In genomic region chr1:165396401-165396805, GRCm38 (mm10) we compare ENCODE assay signal across 16 mouse cellular contexts.
DNase-seq lines count a peak whose midpoint lies in the region; ATAC-seq and TF ChIP-seq lines count a peak whose summit lies in the region.
"Had no signal": no experiment of that assay in that cellular context is flagged by ENCODE, and none has a peak within 500 bp of the region (broad histone marks: within the 10 kb centered on the region; RNA-seq: fewer than 3 reads in every experiment).

No protein-coding gene starts in this region.

- intact Hi-C loops in heart, adult 2 months (cut with DNase I) = loop anchor here (10.0 kb wide), 1 partner anchor 178 kb away; no protein-coding TSS in a partner anchor

- TF ChIP-seq CTCF in heart, adult 2 months (IDR thresholded peaks at IDR 0.05) = peak; percentile 45
- TF ChIP-seq CTCF in stomach, postnatal 0 days (IDR thresholded peaks at IDR 0.05; ENCODE audit: low read depth) = peak; percentile 31; the same call in 1 of the 2 replicates

- TF ChIP-seq POLR2A in heart, adult 2 months (IDR thresholded peaks at IDR 0.05; ENCODE audit: insufficient read depth, low read depth, low read length) = no peak

- H3K27ac ChIP-seq in heart, adult 2 months = no peak overlapping the region
- peak overlapping the region; percentile 89 for H3K27ac ChIP-seq in liver, embryonic 11.5 days (ENCODE audit: low read depth, low read length)
- H3K27ac ChIP-seq in stomach, postnatal 0 days (replicated peaks) = no peak overlapping the region
- H3K27ac ChIP-seq in hindbrain, embryonic 10.5 days = no peak overlapping the region
- H3K27ac ChIP-seq: midbrain, embryonic 12.5 days had no signal

- WGBS in heart, adult 2 months = 92% methylated on average over 2 of the region's 2 CpGs
- 73% methylated on average over 2 of the region's 2 CpGs for WGBS in liver, embryonic 11.5 days
- 95% methylated on average over 2 of the region's 2 CpGs for WGBS in stomach, postnatal 0 days
- 85% methylated on average over 2 of the region's 2 CpGs for WGBS in hindbrain, embryonic 10.5 days

- H3K4me2 ChIP-seq in liver, embryonic 11.5 days = peak overlapping the region; percentile 31; the same call in 1 of the 2 replicates
- H3K4me2 ChIP-seq in stomach, postnatal 0 days (replicated peaks; ENCODE audit: low read depth) = no peak overlapping the region
- H3K4me2 ChIP-seq: midbrain, embryonic 12.5 days had no signal

- TF ChIP-seq EP300 in heart, adult 2 months (IDR thresholded peaks at IDR 0.05; ENCODE audit: insufficient read depth, low read depth, low read length) = no peak
- no peak for TF ChIP-seq EP300 in stomach, postnatal 0 days (optimal IDR thresholded peaks at IDR 0.05)

- ATAC-seq in liver, embryonic 11.5 days (replicated peaks; ENCODE audit: low FRiP score) = peak; percentile 75
- ATAC-seq in stomach, postnatal 0 days (ENCODE audit: low FRiP score, low TSS enrichment) = no peak
- ATAC-seq in inflammation-experienced regulatory T-cells, adult 6 months = no peak

- no peak for DNase-seq in heart, adult 2 months
- no peak for DNase-seq in heart, adult 11 months
- peak; percentile 20 for DNase-seq in spleen, adult 12 weeks (ENCODE audit: low spot score)
- no peak for DNase-seq in spleen, postnatal 36 days (ENCODE audit: low spot score in 2 of 2)
- DNase-seq in liver, embryonic 11.5 days (ENCODE audit: low spot score) = no peak
- DNase-seq in stomach, postnatal 0 days (ENCODE audit: low spot score) = no peak
- DNase-seq in hindbrain, embryonic 10.5 days (ENCODE audit: low spot score) = no peak
- DNase-seq: cerebellum, adult 8-10 months; heart, adult 18-20 months; heart, postnatal 36 days; kidney, postnatal 14 days; left cerebral cortex, postnatal 4 days; lung, postnatal 10 days; thymus, postnatal 36 days had no signal

- no peaks in the 10 kb centered on the region for H3K27me3 ChIP-seq in heart, adult 2 months (ENCODE audit: control insufficient read depth, insufficient read depth, low read length)
- H3K27me3 ChIP-seq in liver, embryonic 11.5 days (replicated peaks; ENCODE audit: control insufficient read depth, insufficient read depth, low read length) = no peaks in the 10 kb centered on the region
- no peaks in the 10 kb centered on the region for H3K27me3 ChIP-seq in stomach, postnatal 0 days (ENCODE audit: control insufficient read depth, insufficient read depth, low read length)
- H3K27me3 ChIP-seq in hindbrain, embryonic 10.5 days (ENCODE audit: insufficient read depth, poor library complexity, severe bottlenecking) = no peaks in the 10 kb centered on the region
- H3K27me3 ChIP-seq: midbrain, embryonic 12.5 days had no signal

- H3K36me3 ChIP-seq in heart, adult 2 months (ENCODE audit: control insufficient read depth, insufficient read depth, low read length) = peaks cover 1% of the 10 kb centered on the region; the same call in 1 of the 2 replicates
- H3K36me3 ChIP-seq in liver, embryonic 11.5 days (ENCODE audit: control insufficient read depth, insufficient read depth, low read length) = no peaks in the 10 kb centered on the region
- no peaks in the 10 kb centered on the region for H3K36me3 ChIP-seq in stomach, postnatal 0 days (ENCODE audit: control insufficient read depth, insufficient read depth, low read length)
- no peaks in the 10 kb centered on the region for H3K36me3 ChIP-seq in hindbrain, embryonic 10.5 days
- H3K36me3 ChIP-seq: midbrain, embryonic 12.5 days had no signal

- no peaks in the 10 kb centered on the region for H3K9me3 ChIP-seq in liver, embryonic 11.5 days (ENCODE audit: control insufficient read depth, low read length)
- no peaks in the 10 kb centered on the region for H3K9me3 ChIP-seq in stomach, postnatal 0 days (ENCODE audit: control insufficient read depth, low read length)
- H3K9me3 ChIP-seq in hindbrain, embryonic 10.5 days = no peaks in the 10 kb centered on the region
- H3K9me3 ChIP-seq: midbrain, embryonic 12.5 days had no signal

- no peak overlapping the region for H3K4me3 ChIP-seq in heart, adult 2 months
- no peak overlapping the region for H3K4me3 ChIP-seq in liver, embryonic 11.5 days (ENCODE audit: low read depth, low read length)
- H3K4me3 ChIP-seq in stomach, postnatal 0 days (ENCODE audit: low read depth, low read length) = no peak overlapping the region
- no peak overlapping the region for H3K4me3 ChIP-seq in hindbrain, embryonic 10.5 days
- H3K4me3 ChIP-seq: midbrain, embryonic 12.5 days had no signal

- H3K9ac ChIP-seq in heart, adult 2 months (ENCODE audit: low read depth, low read length) = no peak overlapping the region
- H3K9ac ChIP-seq in liver, embryonic 11.5 days (ENCODE audit: low read depth, low read length) = 0 out of 2 replicates have a peak overlapping the region, but pooled peaks have one; percentile 30
- no peak overlapping the region for H3K9ac ChIP-seq in stomach, postnatal 0 days (ENCODE audit: low read length)
- H3K9ac ChIP-seq: midbrain, embryonic 12.5 days had no signal

- H3K4me1 ChIP-seq in heart, adult 2 months (ENCODE audit: control insufficient read depth, insufficient read depth, low read length) = no peaks in the 10 kb centered on the region; the same call in 1 of the 2 replicates
- peaks cover 13% of the 10 kb centered on the region for H3K4me1 ChIP-seq in liver, embryonic 11.5 days (replicated peaks; ENCODE audit: control insufficient read depth, insufficient read depth, low read length)
- H3K4me1 ChIP-seq in stomach, postnatal 0 days (replicated peaks; ENCODE audit: control insufficient read depth, insufficient read depth) = no peaks in the 10 kb centered on the region
- H3K4me1 ChIP-seq in hindbrain, embryonic 10.5 days (replicated peaks) = no peaks in the 10 kb centered on the region
- H3K4me1 ChIP-seq: midbrain, embryonic 12.5 days had no signal

- no peaks in the 10 kb centered on the region for H3K79me2 ChIP-seq in heart, adult 2 months (replicated peaks; ENCODE audit: control insufficient read depth, insufficient read depth, low read length)
